Mouse (Mus musculus) brain, embryonic 14.5 days (tissue): ENCODE measurements at regions not wholly inside any gene's neighbourhood (a gene's known extent, or its start where the extent isn't known, plus 50 kb on each side); places are given as distances from the start of the nearest gene placed in this dataset.

Source experiments
- DNase-seq: peaks from one replicate; pipeline ENCODE4 v3.0.0-alpha.2; 2011; ENCODE audit warnings: low read depth
- CTCF ChIP-seq: fragments of 200-500 bp; IDR thresholded peaks from 2 replicates; pipeline ENCODE4 v1.5.1; 2012; ENCODE audit warnings: inconsistent platforms, mild to moderate bottlenecking, moderate library complexity, borderline replicate concordance; ENCODE audit not compliant: insufficient read depth, insufficient read length; ENCODE audit errors: extremely low read depth
- POLR2A ChIP-seq: fragments of 200-500 bp; IDR thresholded peaks from 2 replicates; pipeline ENCODE4 v1.6.1; 2012; ENCODE audit warnings: mild to moderate bottlenecking, inconsistent platforms, borderline replicate concordance; ENCODE audit not compliant: poor library complexity, insufficient read depth, insufficient read length, severe bottlenecking; ENCODE audit errors: extremely low read depth

- TF ChIP-seq POLR2A: no peak
- TF ChIP-seq CTCF: no peak
- DNase-seq: peak; percentile 22
Measured at GRCm38 (mm10) chr19:22066302-22066701, 72.5 kb upstream of the Trpm3 start.

GRCm38 (mm10) chr19:22070246-22071030 is 68.4 kb upstream of the Trpm3 start:
- TF ChIP-seq CTCF: no peak
- no peak for TF ChIP-seq POLR2A
- DNase-seq: peak; percentile 14

GRCm38 (mm10) chr19:22071701-22072100 is 67.1 kb upstream of the Trpm3 start:
- no peak for DNase-seq

GRCm38 (mm10) chr19:22074042-22074441 is 64.8 kb upstream of the Trpm3 start:
- TF ChIP-seq POLR2A: no peak
- no peak for TF ChIP-seq CTCF
- peak; percentile 81 for DNase-seq

More at GRCm38 (mm10) chr19:22071701-22072100, 67.1 kb upstream of the Trpm3 start:
- peak; percentile 36; the same call in 1 of the 2 replicates for TF ChIP-seq CTCF
- TF ChIP-seq POLR2A: no peak

- DNase-seq: peak; percentile 77
- TF ChIP-seq CTCF (no peak), POLR2A (no peak)
Measured at GRCm38 (mm10) chr19:22081448-22081847, 57.4 kb upstream of the Trpm3 start.
